Mouse (Mus musculus) adrenal gland, adult (tissue): ENCODE measurements at regions not wholly inside any gene's neighbourhood (a gene's known extent, or its start where the extent isn't known, plus 50 kb on each side); places are given as distances from the start of the nearest gene placed in this dataset.
"Not testable (repeated sequence)": the region's sequence is repeated elsewhere in the genome, so short reads cannot be mapped to it uniquely, and the experiment has no call there.

Experiments used
- DNase-seq, 2 experiments: peaks; one replicate each; pipeline ENCODE4 v3.0.0; 2022 to 2023; ENCODE audit warnings: low spot score in 1 of 2; ENCODE audit not compliant: inconsistent age in 2 of 2

- not testable (repeated sequence) for DNase-seq
Observed at GRCm38 (mm10) chr1:157622156-157622555, 115.6 kb downstream of the Sec16b start.

GRCm38 (mm10) chr1:157632586-157632985 lies 126.1 kb downstream of the Sec16b start:
- no peak for DNase-seq

- no peak for DNase-seq
Observed at GRCm38 (mm10) chr1:157633470-157633869, 126.9 kb downstream of the Sec16b start.

GRCm38 (mm10) chr1:157635776-157636175 lies 129.2 kb downstream of the Sec16b start:
- DNase-seq: no peak

- no peak for DNase-seq
Observed at GRCm38 (mm10) chr1:157643524-157643923, 137.0 kb downstream of the Sec16b start.

- peak in 1 of 2 experiments; percentile 17 for DNase-seq
Observed at GRCm38 (mm10) chr1:157645682-157646421, 139.3 kb downstream of the Sec16b start.

GRCm38 (mm10) chr1:157655446-157655845 lies 148.9 kb downstream of the Sec16b start:
- peak in 1 of 2 experiments; percentile 15 for DNase-seq

GRCm38 (mm10) chr1:157669626-157670025 lies 163.1 kb downstream of the Sec16b start:
- DNase-seq: no peak

GRCm38 (mm10) chr1:157684356-157684755 lies 177.8 kb downstream of the Sec16b start:
- DNase-seq: no peak

- no peak for DNase-seq
Observed at GRCm38 (mm10) chr1:157695198-157695597, 188.7 kb downstream of the Sec16b start.

- no peak for DNase-seq
Observed at GRCm38 (mm10) chr1:157703639-157704038, 197.1 kb downstream of the Sec16b start.

GRCm38 (mm10) chr1:157705364-157705763 lies 198.8 kb downstream of the Sec16b start:
- DNase-seq: no peak

- no peak for DNase-seq
Observed at GRCm38 (mm10) chr1:157707256-157707655, 200.7 kb downstream of the Sec16b start.

GRCm38 (mm10) chr1:157709117-157709516 lies 202.6 kb downstream of the Sec16b start:
- no peak for DNase-seq

GRCm38 (mm10) chr1:157710870-157711269 lies 204.3 kb downstream of the Sec16b start:
- DNase-seq: no peak

- DNase-seq: no peak
Observed at GRCm38 (mm10) chr1:157712519-157712918, 206.0 kb downstream of the Sec16b start.

GRCm38 (mm10) chr1:157713851-157714250 lies 207.3 kb downstream of the Sec16b start:
- DNase-seq: no peak

- DNase-seq: no peak
Observed at GRCm38 (mm10) chr1:157715632-157716031, 209.1 kb downstream of the Sec16b start.

- peak in 1 of 2 experiments; percentile 35 for DNase-seq
Observed at GRCm38 (mm10) chr1:157717131-157717530, 210.6 kb downstream of the Sec16b start.

- DNase-seq: no peak
Observed at GRCm38 (mm10) chr1:157721946-157722345, 215.4 kb downstream of the Sec16b start.

- DNase-seq: no peak
Observed at GRCm38 (mm10) chr1:157731124-157731523, 224.6 kb downstream of the Sec16b start.

- DNase-seq: no peak
Observed at GRCm38 (mm10) chr1:157740725-157741665, 234.5 kb downstream of the Sec16b start.
